8 mouse cellular contexts compared by ENCODE assay signal in the genomic region with DNA sequence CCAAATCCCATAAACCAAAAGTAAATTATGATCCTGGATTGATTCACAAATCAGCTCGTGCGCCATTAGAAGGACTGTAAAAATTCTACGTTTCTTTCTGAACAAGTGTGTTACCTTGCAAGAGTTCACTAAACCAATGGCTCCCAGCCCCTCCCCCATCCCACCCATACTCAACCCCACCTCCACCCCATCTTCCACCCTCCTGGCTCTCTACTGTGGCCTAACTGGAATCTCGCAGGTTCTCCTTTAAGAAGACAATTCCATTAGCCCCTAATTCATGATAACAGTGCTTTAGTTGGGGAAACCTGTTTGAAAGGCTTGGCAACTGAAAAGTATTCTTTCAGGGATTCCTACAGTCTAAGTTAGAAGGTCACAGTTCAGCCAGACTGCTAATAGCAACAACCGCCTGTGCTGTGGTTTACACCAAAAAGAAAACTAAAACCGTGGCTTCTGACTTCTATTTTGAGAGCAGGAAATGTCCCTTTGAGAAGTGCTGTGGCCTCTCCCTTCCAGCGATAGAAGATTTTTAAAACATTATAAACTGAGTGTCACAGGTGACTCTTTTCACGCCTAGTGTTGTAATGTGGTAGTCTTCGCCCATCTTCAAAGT. TPM values are rescaled to one million over a fixed set of nuclear protein-coding genes. Genes with fewer than 3 reads are reported as not detected.
DNase-seq lines count a peak whose midpoint lies in the region; ATAC-seq and TF ChIP-seq lines count a peak whose summit lies in the region.

No protein-coding gene starts in this region.

- no peaks in the 10 kb centered on the region for H3K9me3 ChIP-seq in heart, postnatal 0 days (replicated peaks; ENCODE audit: control insufficient read depth, low read length)
- H3K9me3 ChIP-seq in liver, postnatal 0 days (ENCODE audit: low read length): no peaks in the 10 kb centered on the region

- ATAC-seq in activated CD4-positive, CD25-positive, alpha-beta regulatory T cell, adult 4 months: peak; percentile 62
- ATAC-seq in heart, postnatal 0 days (ENCODE audit: insufficient read depth, low read depth): no peak
- ATAC-seq in liver, postnatal 0 days: no peak

- peak overlapping the region; percentile 86 for H3K4me3 ChIP-seq in left cerebral cortex, adult 2 months
- 0 out of 2 replicates have a peak overlapping the region, but pooled peaks have one; percentile 94 for H3K4me3 ChIP-seq in heart, postnatal 0 days (ENCODE audit: low read depth, low read length)
- H3K4me3 ChIP-seq in liver, postnatal 0 days (ENCODE audit: low read depth, low read length): peak overlapping the region; percentile 76

- peak overlapping the region; percentile 78 for H3K4me2 ChIP-seq in heart, postnatal 0 days (ENCODE audit: low read depth, low read length)
- peak overlapping the region; percentile 69 for H3K4me2 ChIP-seq in liver, postnatal 0 days (ENCODE audit: low read depth, low read length)

- H3K9ac ChIP-seq in heart, postnatal 0 days (replicated peaks; ENCODE audit: low read depth, low read length): no peak overlapping the region
- H3K9ac ChIP-seq in liver, postnatal 0 days (replicated peaks): no peak overlapping the region

- TF ChIP-seq EP300 in heart, postnatal 0 days (IDR thresholded peaks at IDR 0.05; ENCODE audit: low read depth): no peak
- no peak for TF ChIP-seq EP300 in liver, postnatal 0 days (IDR thresholded peaks at IDR 0.05; ENCODE audit: low read depth)

- H3K4me1 ChIP-seq in heart, postnatal 0 days (ENCODE audit: control insufficient read depth, insufficient read depth): peaks cover 28% of the 10 kb centered on the region
- H3K4me1 ChIP-seq in liver, postnatal 0 days (ENCODE audit: insufficient read depth): peaks cover 15% of the 10 kb centered on the region

- no peak for TF ChIP-seq CTCF in left cerebral cortex, adult 2 months (IDR thresholded peaks at IDR 0.05)
- no peak for TF ChIP-seq CTCF in heart, postnatal 0 days (IDR thresholded peaks at IDR 0.05; ENCODE audit: low read depth)
- no peak for TF ChIP-seq CTCF in liver, postnatal 0 days (IDR thresholded peaks at IDR 0.05; ENCODE audit: low read depth)

- no peak for DNase-seq in left cerebral cortex, adult 2 months (ENCODE audit: extremely low spot score in 1 of 2, low spot score in 2 of 2)
- no peak for DNase-seq in left cerebral cortex, adult 9 months (ENCODE audit: low spot score in 2 of 2)
- no peak for DNase-seq in heart, postnatal 0 days (ENCODE audit: low spot score)
- peak; percentile 48 for DNase-seq in liver, postnatal 0 days
- DNase-seq in urinary bladder, postnatal 10 days (ENCODE audit: low spot score): no peak
- no peak for DNase-seq in cerebellum, adult 18-20 months
- no peak for DNase-seq in right cerebral cortex, postnatal 36 days (ENCODE audit: low spot score in 2 of 2)

- H3K36me3 ChIP-seq in heart, postnatal 0 days (replicated peaks; ENCODE audit: control insufficient read depth, insufficient read depth, low read length): no peaks in the 10 kb centered on the region
- no peaks in the 10 kb centered on the region for H3K36me3 ChIP-seq in liver, postnatal 0 days (replicated peaks; ENCODE audit: insufficient read depth, low read length)

- no peak overlapping the region for H3K27ac ChIP-seq in left cerebral cortex, adult 2 months
- H3K27ac ChIP-seq in heart, postnatal 0 days (ENCODE audit: low read depth): no peak overlapping the region
- H3K27ac ChIP-seq in liver, postnatal 0 days (ENCODE audit: low read depth): peak overlapping the region; percentile 31; the same call in 1 of the 2 replicates

- H3K27me3 ChIP-seq in heart, postnatal 0 days (ENCODE audit: control insufficient read depth, insufficient read depth, low read length): no peaks in the 10 kb centered on the region
- no peaks in the 10 kb centered on the region for H3K27me3 ChIP-seq in liver, postnatal 0 days (ENCODE audit: insufficient read depth, low read length)

- WGBS in heart, postnatal 0 days: 52% methylated on average over 9 of the region's 9 CpGs
- 23% methylated on average over 9 of the region's 9 CpGs for WGBS in liver, postnatal 0 days (ENCODE audit: insufficient replicate concordance)

- intact Hi-C loops in left cerebral cortex, adult 2 months (cut with DNase I): loop anchor here (5.0 to 10.0 kb wide), 2 partner anchors 318 to 470 kb away; a partner anchor contains a TSS

RNA-seq across cellular contexts. Expression of a gene that starts 1.0 kb away (rescaled TPM):
- 10 to 100 TPM; 52.4 to 57.4 TPM for total RNA-seq in left cerebral cortex, adult 2 months (2021)
- 100 to 1,000 TPM in 1 of 2 experiments, 10 to 100 TPM in 1; 91.7 to 138 TPM for polyA plus RNA-seq in activated CD4-positive, CD25-positive, alpha-beta regulatory T cell, adult 4 months (2017; shearing (Covaris generic))
- total RNA-seq in heart, postnatal 0 days (2014; rRNA removed; ENCODE audit: low replicate concordance): 31.4 and 36.1 TPM in 2 replicates
- polyA plus RNA-seq in heart, postnatal 0 days (2015; fragmentation: Nextera tagmentation; extraction: Ambion mirVana): 53.1 and 55.3 TPM in 2 replicates
- 28.7 and 31.2 TPM in 2 replicates for polyA plus RNA-seq in liver, postnatal 0 days (2015; fragmentation: Nextera tagmentation; extraction: Ambion mirVana)
